Mouse (Mus musculus) forebrain, embryonic 10.5 days (tissue): ENCODE measurements at regions not wholly inside any gene's neighbourhood (a gene's known extent, or its start where the extent isn't known, plus 50 kb on each side); places are given as distances from the start of the nearest gene placed in this dataset.
A peak's percentile ranks its signal among the peaks of the same experiment; 100 is the strongest.

Experiments
- DNase-seq: peaks from one replicate; pipeline ENCODE4 v3.0.0-alpha.2; 2017; ENCODE audit warnings: low spot score; ENCODE audit errors: extremely low spot score
- H3K27ac ChIP-seq: fragments of 300-500 bp; sonication (generic); 2 replicates; pipeline ENCODE4 v1.5.1; 2016; ENCODE audit warnings: mild to moderate bottlenecking
- H3K27me3 ChIP-seq: fragments of 300-500 bp; sonication (generic); 2 replicates; pipeline ENCODE4 v1.6.1; 2016; ENCODE audit warnings: mild to moderate bottlenecking; ENCODE audit not compliant: poor library complexity, severe bottlenecking
- H3K36me3 ChIP-seq: fragments of 300-500 bp; sonication (generic); replicated peaks from 2 replicates; pipeline ENCODE4 v1.6.1; 2016; ENCODE audit warnings: mild to moderate bottlenecking, moderate library complexity
- H3K4me1 ChIP-seq: fragments of 300-500 bp; sonication (generic); 2 replicates; pipeline ENCODE4 v1.6.1; 2016
- H3K4me3 ChIP-seq: fragments of 300-500 bp; sonication (generic); 2 replicates; pipeline ENCODE4 v1.5.1; 2016; ENCODE audit warnings: mild to moderate bottlenecking, moderate library complexity
- H3K9me3 ChIP-seq: fragments of 300-500 bp; sonication (generic); 2 replicates; pipeline ENCODE4 v1.6.1; 2016; ENCODE audit warnings: mild to moderate bottlenecking, moderate library complexity
- WGBS: fragments of 180-500 bp; shearing (Covaris S2); methylation state at CpG from one replicate; pipeline ENCODE4 v1.1.7; 2016; 5-methylcytosine and 5-hydroxymethylcytosine counted together

- Histone ChIP-seq H3K9me3 (no peaks in the 10 kb centered on the region), H3K4me3 (peak overlapping the region; percentile 31), H3K27ac (peak overlapping the region; percentile 92), H3K36me3 (no peaks in the 10 kb centered on the region), H3K27me3 (peaks cover 62% of the 10 kb centered on the region), H3K4me1 (peaks cover 33% of the 10 kb centered on the region)
- peak; percentile 69 for DNase-seq
- 5% methylated on average over 5 of the region's 5 CpGs for WGBS
Observed at GRCm38 (mm10) chrX:13344701-13345100, 63.9 kb downstream of the Ddx3x start.

- 8% methylated on average over 5 of the region's 5 CpGs for WGBS
- no peaks in the 10 kb centered on the region for H3K36me3 ChIP-seq
- H3K9me3 ChIP-seq: no peaks in the 10 kb centered on the region
- H3K27ac ChIP-seq: peak overlapping the region; percentile 92
- peaks cover 33% of the 10 kb centered on the region for H3K4me1 ChIP-seq
- H3K27me3 ChIP-seq: peaks cover 66% of the 10 kb centered on the region
- peak; percentile 28 for DNase-seq
- H3K4me3 ChIP-seq: peak overlapping the region; percentile 31
Observed at GRCm38 (mm10) chrX:13345126-13345525, 64.4 kb downstream of the Ddx3x start.

DNA sequence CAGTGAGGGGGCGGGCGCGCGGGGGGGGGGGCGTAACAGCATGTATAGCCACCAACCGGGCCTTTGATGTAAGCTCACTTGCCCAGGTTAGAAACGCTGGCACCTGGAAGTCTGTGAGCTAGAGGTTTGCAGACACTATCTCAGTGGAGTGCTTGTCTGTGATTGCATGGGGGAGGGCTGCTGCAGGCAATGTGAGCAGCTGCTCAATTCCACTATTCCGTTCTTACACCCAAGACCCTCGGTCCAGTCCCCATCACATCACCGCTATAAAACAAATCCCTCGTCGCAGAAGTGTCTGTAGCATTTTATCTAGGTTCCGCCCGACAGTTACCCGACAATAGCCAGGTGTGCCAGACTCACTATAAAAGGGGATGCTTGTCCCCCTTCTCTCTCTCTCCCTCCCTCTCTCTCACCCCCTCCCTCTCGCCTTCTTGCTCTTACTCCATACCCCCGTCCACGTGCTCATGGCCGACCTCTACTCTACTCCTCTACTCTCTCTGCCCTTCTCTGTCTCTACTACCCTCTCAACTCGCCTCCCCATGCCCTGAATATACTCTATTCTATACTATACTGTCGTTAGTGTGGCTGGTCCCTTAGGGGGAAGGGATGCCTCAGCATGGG is 65.4 kb downstream of the Ddx3x start:
- Histone ChIP-seq H3K9me3 (no peaks in the 10 kb centered on the region), H3K27me3 (peaks cover 76% of the 10 kb centered on the region), H3K27ac (peak overlapping the region; percentile 92), H3K4me1 (peaks cover 33% of the 10 kb centered on the region), H3K36me3 (no peaks in the 10 kb centered on the region), H3K4me3 (peak overlapping the region; percentile 52)
- DNase-seq: peak; percentile 37
- 6% methylated on average over 20 of the region's 21 CpGs for WGBS

DNA sequence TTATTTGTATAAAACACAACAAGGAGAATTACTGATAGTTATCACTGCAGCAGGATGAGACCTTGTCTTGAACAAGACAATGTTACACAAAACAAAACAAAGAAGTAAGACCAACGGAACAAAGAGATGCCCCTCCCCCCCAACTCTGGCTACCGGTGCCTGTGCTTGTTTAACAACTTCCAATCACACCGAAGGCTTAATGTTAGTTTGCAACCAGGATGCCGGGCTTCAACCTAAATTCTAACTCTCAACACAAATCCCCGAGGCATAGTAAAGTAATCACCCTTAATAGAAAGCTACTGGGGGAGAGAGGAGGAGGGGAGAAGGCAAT is 65.9 kb downstream of the Ddx3x start:
- H3K4me1 ChIP-seq: peaks cover 33% of the 10 kb centered on the region
- DNase-seq: no peak
- 19% methylated on average over 5 of the region's 5 CpGs for WGBS
- H3K9me3 ChIP-seq: no peaks in the 10 kb centered on the region
- peak overlapping the region; percentile 52 for H3K4me3 ChIP-seq
- no peaks in the 10 kb centered on the region for H3K36me3 ChIP-seq
- H3K27me3 ChIP-seq: peaks cover 81% of the 10 kb centered on the region
- H3K27ac ChIP-seq: peak overlapping the region; percentile 92

DNA sequence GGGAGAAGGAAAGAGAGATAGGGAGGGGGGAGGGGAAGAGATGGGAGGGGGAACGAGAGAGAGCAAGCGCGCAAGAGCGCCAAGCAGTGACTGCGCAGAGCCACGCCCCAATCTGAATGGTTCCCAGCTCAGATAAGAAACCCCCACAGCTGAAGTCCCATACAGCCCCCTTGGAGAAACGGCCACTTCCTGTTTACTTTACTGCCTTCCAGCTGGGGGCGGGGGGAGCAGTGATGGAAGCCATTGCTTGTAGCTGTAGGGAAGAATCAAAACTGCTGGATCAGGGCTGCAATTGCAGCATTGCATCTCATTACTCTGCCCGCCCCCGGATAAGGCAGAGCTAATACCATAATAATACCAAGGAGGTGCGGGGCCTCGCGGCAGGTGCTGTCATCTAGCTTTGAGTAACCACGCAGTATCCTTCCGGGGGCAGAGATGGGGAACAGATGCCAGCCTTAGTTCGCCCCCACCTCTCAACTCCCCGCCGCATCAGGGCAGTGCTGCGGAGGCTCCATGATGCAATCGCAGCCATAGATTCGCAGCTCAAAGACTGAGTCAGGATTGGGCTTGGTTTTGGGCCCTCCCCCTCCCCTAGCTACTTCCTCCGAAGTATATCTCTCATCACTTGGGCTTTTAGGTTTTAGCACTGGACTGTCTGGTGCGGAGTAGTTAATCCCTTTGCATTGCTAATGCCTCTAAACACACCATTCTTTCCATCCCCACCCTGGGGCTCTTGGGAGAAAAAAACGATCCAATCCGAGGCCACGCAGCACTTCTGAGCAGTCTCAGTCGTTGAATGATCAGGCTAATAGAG is 66.5 kb downstream of the Ddx3x start:
- H3K27me3 ChIP-seq: peaks cover 87% of the 10 kb centered on the region

GRCm38 (mm10) chrX:13348415-13348814 is 67.6 kb downstream of the Ddx3x start:
- H3K4me1 ChIP-seq: peaks cover 32% of the 10 kb centered on the region
- no peak overlapping the region for H3K27ac ChIP-seq
- H3K9me3 ChIP-seq: no peaks in the 10 kb centered on the region
- H3K36me3 ChIP-seq: no peaks in the 10 kb centered on the region
- WGBS: 71% methylated on average over 1 of the region's 1 CpGs
- H3K4me3 ChIP-seq: no peak overlapping the region
- no peak for DNase-seq
- H3K27me3 ChIP-seq: peaks cover 97% of the 10 kb centered on the region

More for the DNA sequence above, 66.5 kb downstream of the Ddx3x start:
- H3K36me3 ChIP-seq: no peaks in the 10 kb centered on the region
- 7% methylated on average over 27 of the region's 27 CpGs for WGBS
- H3K4me1 ChIP-seq: peaks cover 33% of the 10 kb centered on the region
- peak overlapping the region; percentile 92 for H3K27ac ChIP-seq
- H3K9me3 ChIP-seq: no peaks in the 10 kb centered on the region
- peak; percentile 66 for DNase-seq
- H3K4me3 ChIP-seq: peak overlapping the region; percentile 52

DNA sequence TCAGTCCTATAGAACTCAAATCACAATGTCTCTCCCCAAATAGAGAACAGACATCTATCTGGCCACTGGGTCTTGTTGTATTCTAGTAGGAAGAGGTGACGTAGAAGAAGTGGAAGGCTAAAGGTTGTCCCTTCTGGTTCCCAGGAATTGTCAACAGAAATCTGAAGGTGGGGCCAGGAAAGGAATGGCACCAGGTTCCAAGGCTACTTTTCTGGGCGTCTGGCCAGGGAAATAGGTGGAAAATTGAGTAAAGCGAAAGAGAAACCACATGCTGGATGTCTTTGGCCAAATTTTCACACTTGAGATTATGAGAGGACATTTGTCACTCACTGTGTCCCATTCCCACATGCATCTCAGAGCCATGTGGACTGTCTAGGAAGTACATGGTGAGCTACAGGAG is 69.7 kb downstream of the Ddx3x start:
- DNase-seq: no peak
- 96% methylated on average over 3 of the region's 3 CpGs for WGBS
- Histone ChIP-seq H3K4me1 (peaks cover 12% of the 10 kb centered on the region), H3K4me3 (no peak overlapping the region), H3K36me3 (no peaks in the 10 kb centered on the region), H3K9me3 (no peaks in the 10 kb centered on the region), H3K27me3 (peaks cover 98% of the 10 kb centered on the region), H3K27ac (no peak overlapping the region)

DNA sequence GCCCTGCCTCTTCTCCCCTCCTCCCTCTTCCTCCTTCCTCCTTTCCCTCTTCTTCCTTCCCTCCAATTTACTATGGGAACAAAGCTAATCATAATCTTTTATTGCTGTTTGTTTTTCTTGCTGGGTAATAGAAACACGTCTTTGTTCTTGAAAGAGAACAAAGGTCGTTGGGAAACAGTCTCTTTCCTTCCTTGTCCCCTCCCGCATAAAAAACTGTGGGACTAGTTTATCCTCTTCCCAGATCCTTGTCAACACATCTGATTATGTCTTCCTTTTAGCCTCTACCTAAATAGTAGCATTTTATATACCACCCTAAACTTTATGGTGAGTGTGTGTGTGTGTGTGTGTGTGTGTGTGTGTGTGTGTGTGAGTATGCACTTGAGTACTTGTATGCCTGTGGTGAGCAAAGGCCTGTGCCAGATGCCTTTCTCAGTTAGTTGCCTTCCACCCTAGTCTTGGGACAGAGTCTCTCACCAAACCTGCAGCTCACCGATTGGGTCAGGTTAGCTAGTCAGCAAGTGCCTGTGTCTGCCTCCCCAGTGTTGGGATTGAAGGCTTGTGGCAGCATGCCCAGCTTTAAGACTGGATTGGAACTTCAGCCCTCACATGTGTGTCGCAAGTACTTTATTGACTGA is 76.5 kb downstream of the Ddx3x start:
- WGBS: 86% methylated on average over 5 of the region's 5 CpGs
- no peak for DNase-seq
- Histone ChIP-seq H3K9me3 (no peaks in the 10 kb centered on the region), H3K4me3 (no peak overlapping the region), H3K27me3 (peaks cover 87% of the 10 kb centered on the region), H3K27ac (no peak overlapping the region), H3K4me1 (no peaks in the 10 kb centered on the region), H3K36me3 (no peaks in the 10 kb centered on the region)

- Histone ChIP-seq H3K36me3 (no peaks in the 10 kb centered on the region), H3K27me3 (peaks cover 86% of the 10 kb centered on the region)
Observed at GRCm38 (mm10) chrX:13357973-13358372, 77.2 kb downstream of the Ddx3x start.

DNA sequence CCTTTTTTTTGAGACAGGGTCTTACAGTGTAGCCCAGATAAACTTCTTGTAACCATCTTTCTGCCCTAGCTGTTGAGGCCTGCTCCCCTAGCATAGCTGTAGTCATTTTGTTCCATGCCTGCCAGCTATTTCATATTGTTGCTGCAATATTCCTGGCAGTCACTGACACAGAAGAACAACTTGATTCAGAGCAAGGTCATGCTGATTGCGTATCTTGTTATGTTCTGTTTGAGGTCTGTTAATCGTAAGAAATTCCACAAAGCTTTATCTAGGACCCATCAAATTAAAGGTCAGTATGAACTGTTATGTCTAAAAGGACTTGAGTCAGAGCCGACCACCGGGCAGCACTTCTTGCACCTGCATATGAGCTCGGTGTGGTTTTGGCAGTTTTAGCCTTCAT is 79.7 kb downstream of the Ddx3x start:
- no peak overlapping the region for H3K4me3 ChIP-seq
- no peak overlapping the region for H3K27ac ChIP-seq
- no peak for DNase-seq
- H3K4me1 ChIP-seq: no peaks in the 10 kb centered on the region
- H3K27me3 ChIP-seq: peaks cover 74% of the 10 kb centered on the region
- 91% methylated on average over 5 of the region's 5 CpGs for WGBS
- no peaks in the 10 kb centered on the region for H3K36me3 ChIP-seq
- H3K9me3 ChIP-seq: no peaks in the 10 kb centered on the region

More at GRCm38 (mm10) chrX:13357973-13358372, 77.2 kb downstream of the Ddx3x start:
- DNase-seq: no peak
- H3K4me1 ChIP-seq: no peaks in the 10 kb centered on the region
- H3K4me3 ChIP-seq: no peak overlapping the region
- 89% methylated on average over 3 of the region's 3 CpGs for WGBS
- H3K27ac ChIP-seq: no peak overlapping the region
- no peaks in the 10 kb centered on the region for H3K9me3 ChIP-seq

- Histone ChIP-seq H3K4me3 (no peak overlapping the region), H3K36me3 (no peaks in the 10 kb centered on the region), H3K4me1 (no peaks in the 10 kb centered on the region), H3K9me3 (no peaks in the 10 kb centered on the region), H3K27me3 (peaks cover 56% of the 10 kb centered on the region), H3K27ac (no peak overlapping the region)
- 87% methylated on average over 4 of the region's 4 CpGs for WGBS
- no peak for DNase-seq
Observed at GRCm38 (mm10) chrX:13370319-13370718, 89.5 kb downstream of the Ddx3x start.

DNA sequence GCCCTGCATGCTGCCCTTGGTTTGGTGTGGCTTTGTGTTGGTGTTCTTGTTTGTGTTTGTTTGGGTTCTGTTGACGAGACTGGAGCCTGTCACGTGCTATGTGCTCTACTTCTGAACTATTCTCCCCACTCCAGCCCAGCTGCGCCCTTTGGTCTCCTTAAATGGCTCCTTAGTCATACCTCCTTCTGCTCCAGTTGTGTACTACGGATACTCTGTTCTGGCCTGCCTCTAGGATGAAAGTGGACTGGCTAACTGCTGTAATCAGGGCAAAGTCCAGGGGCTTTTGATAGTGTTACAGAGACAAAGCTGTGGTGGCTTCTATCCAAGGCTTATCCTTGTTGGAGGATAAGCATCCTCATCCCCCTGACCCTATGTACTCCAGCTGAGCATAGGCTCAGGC is 92.0 kb downstream of the Ddx3x start:
- Histone ChIP-seq H3K4me3 (no peak overlapping the region), H3K27ac (no peak overlapping the region), H3K9me3 (no peaks in the 10 kb centered on the region), H3K36me3 (no peaks in the 10 kb centered on the region), H3K4me1 (no peaks in the 10 kb centered on the region), H3K27me3 (peaks cover 65% of the 10 kb centered on the region)
- WGBS: 82% methylated on average over 4 of the region's 4 CpGs
- DNase-seq: no peak

DNA sequence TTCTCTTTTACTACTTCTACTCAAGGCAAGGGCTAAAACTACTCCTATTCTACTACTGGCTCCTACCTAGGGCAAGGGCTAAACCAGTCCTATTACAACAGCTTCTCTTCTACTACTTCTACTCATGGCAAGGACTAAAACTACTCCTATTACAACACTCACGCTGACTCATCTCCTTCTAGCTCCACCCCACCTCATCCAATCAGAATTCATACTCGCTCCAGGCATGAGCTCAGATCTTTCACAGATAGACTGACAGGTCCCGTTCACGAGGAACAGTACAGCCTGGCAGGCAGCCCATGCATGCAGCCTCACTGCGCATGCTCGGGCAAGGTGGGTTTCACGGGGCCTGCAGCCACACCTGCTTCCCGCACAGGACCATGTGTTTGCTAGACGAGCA is 79.6 kb upstream of the Nyx start:
- no peaks in the 10 kb centered on the region for H3K4me1 ChIP-seq
- no peak overlapping the region for H3K4me3 ChIP-seq
- 88% methylated on average over 9 of the region's 9 CpGs for WGBS
- no peaks in the 10 kb centered on the region for H3K36me3 ChIP-seq
- peaks cover 9% of the 10 kb centered on the region; the same call in 1 of the 2 replicates for H3K9me3 ChIP-seq
- DNase-seq: no peak
- H3K27me3 ChIP-seq: peaks cover 37% of the 10 kb centered on the region
- H3K27ac ChIP-seq: no peak overlapping the region
